Mouse (Mus musculus): ENCODE data around the gene Gm49320.

Gene Gm49320

GRCm38 (mm10) chr8:4238434-4239192 lies at the start of gene Gm49320, which contains the start of gene Map2k7:
TSS of gene Gm49320 (plus strand) at chr8:4238865.
TSS of gene Map2k7 (plus strand) at chr8:4238740.
- peak; percentile 100 for DNase-seq (ENCODE audit: low read depth, low spot score)

- no peak for DNase-seq (ENCODE audit: low read depth, low spot score)
Measured at GRCm38 (mm10) chr8:4189031-4189722, 49.5 kb upstream of the Gm49320 start.

- no peak for DNase-seq (ENCODE audit: low read depth, low spot score)
Measured at GRCm38 (mm10) chr8:4192305-4192704, 46.4 kb upstream of the Gm49320 start.

GRCm38 (mm10) chr8:4192807-4193587 lies 45.7 kb upstream of the Gm49320 start:
- peak; percentile 90 for DNase-seq (ENCODE audit: low read depth, low spot score)

- no peak for DNase-seq (ENCODE audit: low read depth, low spot score)
Measured at GRCm38 (mm10) chr8:4193588-4193894, 45.1 kb upstream of the Gm49320 start.

GRCm38 (mm10) chr8:4201321-4201720 lies 37.3 kb upstream of the Gm49320 start:
- DNase-seq (ENCODE audit: low read depth, low spot score): no peak

GRCm38 (mm10) chr8:4205246-4206123 lies 33.2 kb upstream of the Gm49320 start:
- DNase-seq (ENCODE audit: low read depth, low spot score): peak; percentile 73

GRCm38 (mm10) chr8:4206182-4207015 lies 32.3 kb upstream of the Gm49320 start:
- peak; percentile 28 for DNase-seq (ENCODE audit: low read depth, low spot score)

GRCm38 (mm10) chr8:4207016-4207350 lies 31.7 kb upstream of the Gm49320 start:
- DNase-seq (ENCODE audit: low read depth, low spot score): no peak

- DNase-seq (ENCODE audit: low read depth, low spot score): no peak
Measured at GRCm38 (mm10) chr8:4211097-4211496, 27.6 kb upstream of the Gm49320 start.

- DNase-seq (ENCODE audit: low read depth, low spot score): no peak
Measured at GRCm38 (mm10) chr8:4212809-4213209, 25.9 kb upstream of the Gm49320 start.

GRCm38 (mm10) chr8:4213210-4214005 lies 25.3 kb upstream of the Gm49320 start:
- peak; percentile 31 for DNase-seq (ENCODE audit: low read depth, low spot score)

GRCm38 (mm10) chr8:4214006-4214980 lies 24.4 kb upstream of the Gm49320 start:
- peak; percentile 69 for DNase-seq (ENCODE audit: low read depth, low spot score)

- no peak for DNase-seq (ENCODE audit: low read depth, low spot score)
Measured at GRCm38 (mm10) chr8:4216296-4216695, 22.4 kb upstream of the Gm49320 start.

GRCm38 (mm10) chr8:4216791-4217621 lies 21.7 kb upstream of the Gm49320 start, which contains the start of gene Prr36:
TSS of gene Prr36 (minus strand) at chr8:4217459.
- DNase-seq (ENCODE audit: low read depth, low spot score): peak; percentile 82

- DNase-seq (ENCODE audit: low read depth, low spot score): no peak
Measured at GRCm38 (mm10) chr8:4219617-4220016, 19.0 kb upstream of the Gm49320 start.

GRCm38 (mm10) chr8:4222059-4222458 lies 16.6 kb upstream of the Gm49320 start:
- no peak for DNase-seq (ENCODE audit: low read depth, low spot score)

- DNase-seq (ENCODE audit: low read depth, low spot score): no peak
Measured at GRCm38 (mm10) chr8:4226323-4226722, 12.3 kb upstream of the Gm49320 start.
